Mouse (Mus musculus) cerebellum, postnatal 10 days (tissue): ENCODE data around the gene Clic3.
A peak's percentile ranks its signal among the peaks of the same experiment; 100 is the strongest.
"Not testable (repeated sequence)": the region's sequence is repeated elsewhere in the genome, so short reads cannot be mapped to it uniquely, and the experiment has no call there.

Experiments used
- DNase-seq, 2 experiments: peaks; one replicate each; pipeline ENCODE4 v3.0.0; 2021; ENCODE audit warnings: mixed read lengths in 2 of 2

The Clic3 gene

GRCm38 (mm10) chr2:25456205-25456953 is at the start of gene Clic3:
Clic3 (plus strand) TSS chr2:25456838.
- peak; percentile 41 to 42 for DNase-seq

GRCm38 (mm10) chr2:25408908-25409307 is 47.7 kb upstream of the Clic3 start:
- no peak for DNase-seq

GRCm38 (mm10) chr2:25413436-25413835 is 43.2 kb upstream of the Clic3 start:
- DNase-seq, result not testable (repeated sequence)

GRCm38 (mm10) chr2:25417426-25417825 is 39.2 kb upstream of the Clic3 start:
- peak in 1 of 2 experiments; percentile 70 for DNase-seq

- DNase-seq, result peak; percentile 83 to 87
These were observed 34.7 kb upstream of the Clic3 start for GRCm38 (mm10) chr2:25421896-25422295.

GRCm38 (mm10) chr2:25422587-25423410 is 33.8 kb upstream of the Clic3 start, which contains the start of gene Fut7:
Fut7 (plus strand) TSS chr2:25423267.
- DNase-seq, result no peak

GRCm38 (mm10) chr2:25423626-25424025 is 33.0 kb upstream of the Clic3 start:
- DNase-seq, result peak in 1 of 2 experiments; percentile 71

GRCm38 (mm10) chr2:25425481-25425880 is 31.2 kb upstream of the Clic3 start:
- peak; percentile 67 to 70 for DNase-seq

- DNase-seq, result peak; percentile 91
These were observed 29.9 kb upstream of the Clic3 start for GRCm38 (mm10) chr2:25426721-25427191.

GRCm38 (mm10) chr2:25427256-25427655 is 29.4 kb upstream of the Clic3 start:
- DNase-seq, result no peak

- DNase-seq, result peak; percentile 98
These were observed 28.0 kb upstream of the Clic3 start, which contains the start of gene Abca2 for GRCm38 (mm10) chr2:25428442-25429236. Abca2 (plus strand) TSS chr2:25428703.

GRCm38 (mm10) chr2:25429435-25430180 is 27.0 kb upstream of the Clic3 start:
- peak; percentile 83 to 86 for DNase-seq

- DNase-seq, result peak in 1 of 2 experiments; percentile 53
These were observed 26.0 kb upstream of the Clic3 start for GRCm38 (mm10) chr2:25430395-25431233.

GRCm38 (mm10) chr2:25431308-25431855 is 25.3 kb upstream of the Clic3 start:
- DNase-seq, result peak in 1 of 2 experiments; percentile 47

- DNase-seq, result no peak
These were observed 24.1 kb upstream of the Clic3 start for GRCm38 (mm10) chr2:25432326-25433098.

- no peak for DNase-seq
These were observed 23.5 kb upstream of the Clic3 start for GRCm38 (mm10) chr2:25433101-25433500.

- peak; percentile 93 to 94 for DNase-seq
These were observed 22.3 kb upstream of the Clic3 start for GRCm38 (mm10) chr2:25434292-25434691.

- DNase-seq, result no peak
These were observed 20.3 kb upstream of the Clic3 start for GRCm38 (mm10) chr2:25436286-25436820.

- no peak for DNase-seq
These were observed 15.6 kb upstream of the Clic3 start for GRCm38 (mm10) chr2:25441067-25441466.
